Mouse (Mus musculus) brain, embryonic 18.5 days (tissue): Measurements from ENCODE around the gene Tars.

Experiments
- DNase-seq: peaks from one replicate; pipeline ENCODE4 v3.0.0-alpha.2; 2012; ENCODE audit warnings: low read depth, low spot score

Tars gene

DNA sequence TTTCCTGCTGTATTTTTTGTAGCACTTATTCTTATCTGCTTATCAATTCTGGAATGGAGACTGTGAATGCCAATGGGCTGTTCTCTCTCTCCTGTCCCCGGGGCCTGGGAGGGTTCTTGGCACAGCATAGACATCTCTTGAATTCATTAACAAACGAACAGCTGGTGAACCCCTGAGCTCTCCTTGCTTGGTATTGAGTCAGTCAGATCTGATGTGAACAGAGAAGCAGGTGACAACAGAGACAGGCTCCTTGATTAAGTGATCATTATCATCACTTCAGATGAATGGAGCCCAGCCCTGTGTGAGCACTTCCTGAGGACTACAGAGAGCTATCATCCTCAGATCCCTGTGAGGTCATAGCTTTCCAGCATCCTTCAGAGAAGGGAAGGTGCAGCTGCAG, 35.4 kb downstream of the Tars start:
- DNase-seq, result no peak

DNA sequence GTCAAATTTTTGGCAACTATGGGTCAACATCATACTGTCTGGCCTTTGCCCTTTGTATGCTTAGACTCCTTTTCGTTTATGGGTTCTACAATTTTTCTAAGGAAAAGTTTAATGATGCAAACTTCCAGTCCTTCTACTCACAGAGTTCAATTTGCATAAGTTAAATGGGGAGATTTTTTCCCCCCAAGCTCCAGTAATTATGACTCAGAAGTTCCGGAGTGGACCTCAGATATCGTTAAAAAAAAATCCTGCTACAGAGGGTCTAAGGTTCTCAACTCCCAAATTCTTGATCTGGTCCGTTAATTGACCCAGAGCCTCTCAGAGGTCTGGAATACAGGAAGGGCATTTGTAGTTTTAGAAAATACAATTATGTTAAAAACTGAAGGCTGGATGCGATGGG, 37.6 kb downstream of the Tars start:
- DNase-seq, result no peak

GRCm38 (mm10) chr15:11360888-11361287, 38.6 kb downstream of the Tars start:
- no peak for DNase-seq

GRCm38 (mm10) chr15:11357501-11357900, 42.0 kb downstream of the Tars start:
- DNase-seq, result no peak

DNA sequence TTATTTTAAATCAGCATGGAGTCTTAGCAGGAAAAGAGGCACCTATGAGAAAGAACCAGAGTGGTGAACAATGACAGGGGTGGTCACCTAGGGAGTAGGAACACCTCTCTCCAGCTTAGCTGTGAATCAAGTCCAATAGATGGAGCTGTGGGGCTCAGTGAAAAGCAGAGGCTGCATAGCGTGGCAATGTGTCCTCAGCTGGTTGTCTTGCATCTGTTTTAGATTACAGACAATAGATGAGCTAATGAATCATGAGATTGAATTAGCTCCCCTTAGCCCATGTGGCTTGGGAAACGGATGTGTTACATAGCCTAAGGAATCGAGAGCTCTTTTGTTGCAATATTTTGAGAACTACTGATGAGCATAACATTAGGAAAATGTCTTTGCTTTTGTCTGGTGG, 43.6 kb downstream of the Tars start:
- DNase-seq, result no peak

DNA sequence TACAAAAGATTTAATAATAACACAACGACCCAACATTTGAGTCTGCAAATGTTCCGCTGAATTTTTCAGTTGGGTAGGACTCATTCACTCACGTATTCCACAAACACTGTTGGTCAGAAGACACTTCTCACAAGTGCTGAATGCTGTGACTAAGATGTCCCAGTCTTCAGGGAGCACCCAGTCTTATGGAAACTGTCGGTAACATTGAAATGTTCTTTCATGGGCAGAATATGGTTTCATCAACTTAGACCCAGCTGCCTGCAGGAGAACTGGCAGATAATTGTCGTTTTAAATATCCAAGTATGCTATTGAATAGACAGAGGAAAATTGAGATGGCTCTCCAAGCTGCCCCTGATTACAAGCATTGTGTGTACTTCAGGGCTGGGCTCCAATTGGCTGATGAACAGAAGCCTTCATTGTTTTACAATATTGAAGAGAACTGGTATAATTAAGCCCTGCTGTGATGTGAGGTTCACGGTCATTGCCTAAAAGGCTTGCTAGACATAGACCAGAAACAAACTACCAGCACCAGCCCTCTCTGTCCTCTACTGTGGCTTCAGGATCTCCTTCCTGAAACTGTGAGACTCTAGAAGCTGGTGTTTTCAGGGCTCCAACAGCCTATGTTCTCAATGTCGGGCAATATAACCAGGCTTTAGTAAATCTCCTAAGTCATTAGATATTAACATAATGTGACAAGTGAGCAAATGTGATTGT, 59.8 kb downstream of the Tars start:
- DNase-seq, result no peak
